Mouse (Mus musculus) kidney, adult 2 months (tissue): ENCODE results near the gene Adcy5. TPM values are rescaled to one million over a fixed set of nuclear protein-coding genes. Genes with fewer than 3 reads are reported as not detected.

ENCODE experiments used
- DNase-seq: peaks from one replicate; pipeline ENCODE4 v3.0.0; 2021
- H3K27ac ChIP-seq: fragments of 200-500 bp; 2 replicates; pipeline ENCODE4 v1.5.1; 2012; ENCODE audit warnings: low read depth, low read length, control low read depth, inconsistent platforms; ENCODE audit not compliant: insufficient read depth
- H3K27me3 ChIP-seq: fragments of 200-500 bp; replicated peaks from 2 replicates; pipeline ENCODE4 v1.6.1; 2012; ENCODE audit warnings: mild to moderate bottlenecking, moderate library complexity, low read length, inconsistent platforms; ENCODE audit not compliant: control insufficient read depth, insufficient read depth
- H3K36me3 ChIP-seq: fragments of 200-500 bp; 2 replicates; pipeline ENCODE4 v1.6.1; 2012; ENCODE audit warnings: mild to moderate bottlenecking, moderate library complexity, low read length, inconsistent platforms; ENCODE audit not compliant: control insufficient read depth, insufficient read depth
- H3K4me1 ChIP-seq: fragments of 200-500 bp; 2 replicates; pipeline ENCODE4 v1.6.1; 2011; ENCODE audit warnings: low read length; ENCODE audit not compliant: control insufficient read depth, insufficient read depth
- H3K4me3 ChIP-seq: fragments of 200-500 bp; 2 replicates; pipeline ENCODE4 v1.5.1; 2011; ENCODE audit warnings: mild to moderate bottlenecking, low read depth, low read length, control low read depth; ENCODE audit not compliant: insufficient read depth
- CTCF ChIP-seq: fragments of 200-500 bp; conservative IDR thresholded peaks from 2 replicates; pipeline ENCODE4 v1.5.1; 2011; ENCODE audit warnings: low read depth, mild to moderate bottlenecking, control low read depth, low read length, moderate library complexity, mixed read lengths; ENCODE audit not compliant: insufficient read depth, insufficient read length
- POLR2A ChIP-seq: fragments of 200-500 bp; IDR thresholded peaks from one replicate; pipeline ENCODE4 v1.6.1; 2011; ENCODE audit warnings: low read depth, low read length, control low read depth
- WGBS: fragments of 180-500 bp; shearing (Covaris S2); methylation state at CpG from one replicate; pipeline ENCODE4 v1.1.7; 2018; 5-methylcytosine and 5-hydroxymethylcytosine counted together
- polyA plus RNA-seq: library from polyadenylated mRNA; depleted of rRNA; stranded (reverse); fragments of >200 nt; gene quantifications from 2 replicates; pipeline ENCODE4 v1.2.3, GENCODE M21; 2012

The Adcy5 gene
- polyA plus RNA-seq, 1 experiment: 5.7 TPM

GRCm38 (mm10) chr16:35192471-35192870 lies 37.8 kb downstream of the Adcy5 start:
- H3K4me1 ChIP-seq: no peaks in the 10 kb centered on the region
- H3K27me3 ChIP-seq: no peaks in the 10 kb centered on the region
- WGBS: 75% methylated on average over 4 of the region's 4 CpGs
- no peak overlapping the region for H3K4me3 ChIP-seq
- H3K36me3 ChIP-seq: no peaks in the 10 kb centered on the region
- no peak for DNase-seq
- no peak overlapping the region; the same call in 1 of the 2 replicates for H3K27ac ChIP-seq
- TF ChIP-seq POLR2A: no peak
- no peak for TF ChIP-seq CTCF

GRCm38 (mm10) chr16:35193357-35193756 lies 38.7 kb downstream of the Adcy5 start:
- Histone ChIP-seq H3K36me3 (no peaks in the 10 kb centered on the region), H3K4me3 (no peak overlapping the region), H3K4me1 (no peaks in the 10 kb centered on the region), H3K27ac (no peak overlapping the region; the same call in 1 of the 2 replicates), H3K27me3 (no peaks in the 10 kb centered on the region)
- TF ChIP-seq CTCF: no peak
- no peak for TF ChIP-seq POLR2A
- WGBS: 73% methylated on average over 3 of the region's 3 CpGs
- DNase-seq: no peak

DNA sequence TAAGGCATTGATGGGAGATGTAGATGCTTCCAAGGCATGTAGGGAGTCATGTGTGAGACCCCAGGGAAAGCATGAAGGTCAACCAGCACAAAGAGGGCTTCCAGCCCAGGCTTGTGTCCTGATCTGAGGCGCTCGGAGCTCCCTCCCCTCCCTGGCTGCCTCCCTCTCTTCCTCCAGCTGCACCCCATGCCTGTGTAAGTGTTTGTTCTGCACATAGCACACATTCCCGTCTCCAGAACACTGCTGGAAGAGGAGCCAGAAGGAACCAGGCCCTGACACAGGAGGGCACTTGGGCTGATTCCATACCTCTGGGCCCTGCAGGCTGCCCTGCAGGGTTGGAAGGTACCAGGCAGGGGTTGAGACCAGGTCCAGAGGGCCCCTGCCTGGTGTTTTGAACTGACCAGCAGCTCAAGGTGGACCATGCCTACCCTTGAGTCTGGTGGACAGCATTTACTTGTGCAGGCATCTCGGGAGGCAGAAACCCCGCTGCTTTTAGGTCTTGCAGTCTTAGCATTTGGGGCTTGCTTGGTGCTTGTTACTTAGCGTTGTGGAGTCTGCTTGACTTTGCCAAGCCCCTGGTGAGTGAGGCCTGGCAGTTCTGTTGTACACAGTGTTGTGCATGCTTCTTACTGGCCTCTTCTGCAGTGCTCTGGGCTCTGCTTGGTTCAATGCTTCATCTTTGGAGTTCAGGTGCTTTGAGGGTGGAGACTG lies 45.2 kb downstream of the Adcy5 start:
- 80% methylated on average over 6 of the region's 6 CpGs for WGBS

GRCm38 (mm10) chr16:35200432-35201142 lies 45.9 kb downstream of the Adcy5 start:
- Histone ChIP-seq H3K27me3 (no peaks in the 10 kb centered on the region), H3K4me1 (no peaks in the 10 kb centered on the region), H3K27ac (peak overlapping the region; percentile 34), H3K36me3 (no peaks in the 10 kb centered on the region), H3K4me3 (no peak overlapping the region)
- TF ChIP-seq POLR2A (no peak), CTCF (no peak)
- DNase-seq: peak; percentile 53
- WGBS: 47% methylated on average over 9 of the region's 9 CpGs

More for the DNA sequence above, 45.2 kb downstream of the Adcy5 start:
- H3K36me3 ChIP-seq: no peaks in the 10 kb centered on the region
- H3K4me3 ChIP-seq: no peak overlapping the region
- peak overlapping the region; percentile 40 for H3K27ac ChIP-seq
- peak; percentile 33 for DNase-seq
- TF ChIP-seq POLR2A (no peak), CTCF (no peak)
- no peaks in the 10 kb centered on the region for H3K27me3 ChIP-seq
- no peaks in the 10 kb centered on the region for H3K4me1 ChIP-seq

- TF ChIP-seq CTCF: no peak
- H3K4me1 ChIP-seq: no peaks in the 10 kb centered on the region
- 80% methylated on average over 5 of the region's 5 CpGs for WGBS
- no peaks in the 10 kb centered on the region for H3K27me3 ChIP-seq
- no peak overlapping the region for H3K4me3 ChIP-seq
- H3K36me3 ChIP-seq: no peaks in the 10 kb centered on the region
- no peak overlapping the region for H3K27ac ChIP-seq
- no peak for DNase-seq
Observed at GRCm38 (mm10) chr16:35201281-35201680, 46.6 kb downstream of the Adcy5 start.

- 74% methylated on average over 1 of the region's 1 CpGs for WGBS
- Histone ChIP-seq H3K4me1 (no peaks in the 10 kb centered on the region), H3K27ac (no peak overlapping the region), H3K4me3 (no peak overlapping the region), H3K36me3 (no peaks in the 10 kb centered on the region), H3K27me3 (no peaks in the 10 kb centered on the region)
- TF ChIP-seq CTCF (no peak), POLR2A (no peak)
- no peak for DNase-seq
Observed at GRCm38 (mm10) chr16:35203511-35203910, 48.8 kb downstream of the Adcy5 start.

DNA sequence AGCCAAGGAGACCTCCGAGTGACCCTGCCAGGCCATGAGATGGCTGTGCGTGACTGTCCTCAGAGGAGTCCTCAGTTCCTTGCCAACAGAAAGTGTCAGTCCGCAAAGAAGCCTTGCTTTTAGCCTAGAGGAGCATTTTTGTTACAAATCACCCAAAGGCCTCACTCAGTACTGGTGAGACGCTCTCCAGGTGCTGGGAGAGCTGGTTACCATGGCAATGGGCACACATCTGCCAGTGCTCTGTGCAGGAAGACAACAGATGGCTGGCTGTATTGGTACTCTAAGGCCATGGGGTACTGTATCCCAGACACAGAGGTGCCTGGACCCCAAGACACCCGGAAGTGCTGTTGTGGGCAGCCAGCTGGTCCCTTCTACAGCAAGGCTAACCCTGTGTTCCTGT lies 51.0 kb downstream of the Adcy5 start:
- Histone ChIP-seq H3K27ac (no peak overlapping the region), H3K36me3 (no peaks in the 10 kb centered on the region), H3K27me3 (no peaks in the 10 kb centered on the region), H3K4me3 (no peak overlapping the region), H3K4me1 (no peaks in the 10 kb centered on the region)
- 78% methylated on average over 5 of the region's 5 CpGs for WGBS
- no peak for DNase-seq
- TF ChIP-seq CTCF (no peak), POLR2A (no peak)
